Mouse (Mus musculus) thymus, adult 18-20 months (tissue): Measurements from ENCODE around the gene Prdx6.
A peak's percentile ranks its signal among the peaks of the same experiment; 100 is the strongest.

ENCODE experiments used
- DNase-seq, 2 experiments: peaks; one replicate each; pipeline ENCODE4 v3.0.0; 2022; ENCODE audit warnings: mixed read lengths in 2 of 2

The Prdx6 gene

GRCm38 (mm10) chr1:161250604-161251416, at the start of gene Prdx6:
Prdx6 (minus strand) TSS chr1:161251219.
- DNase-seq: peak; percentile 74 to 79

- no peak for DNase-seq
Measured at GRCm38 (mm10) chr1:161288256-161288655, 37.2 kb upstream of the Prdx6 start.

GRCm38 (mm10) chr1:161286726-161287310, 35.8 kb upstream of the Prdx6 start:
- DNase-seq: peak; percentile 14 to 43

GRCm38 (mm10) chr1:161281054-161281688, 30.2 kb upstream of the Prdx6 start:
- DNase-seq: no peak

- DNase-seq: no peak
Measured at GRCm38 (mm10) chr1:161279244-161279908, 28.4 kb upstream of the Prdx6 start.

- DNase-seq: no peak
Measured at GRCm38 (mm10) chr1:161273486-161273885, 22.5 kb upstream of the Prdx6 start.

GRCm38 (mm10) chr1:161271461-161271810, 20.4 kb upstream of the Prdx6 start:
- no peak for DNase-seq

GRCm38 (mm10) chr1:161270776-161271460, 19.9 kb upstream of the Prdx6 start:
- DNase-seq: no peak

GRCm38 (mm10) chr1:161269346-161269745, 18.3 kb upstream of the Prdx6 start:
- DNase-seq: no peak

GRCm38 (mm10) chr1:161268884-161269283, 17.9 kb upstream of the Prdx6 start:
- DNase-seq: no peak

- no peak for DNase-seq
Measured at GRCm38 (mm10) chr1:161268116-161268515, 17.1 kb upstream of the Prdx6 start.

GRCm38 (mm10) chr1:161264961-161265360, 13.9 kb upstream of the Prdx6 start:
- DNase-seq: no peak

- DNase-seq: no peak
Measured at GRCm38 (mm10) chr1:161263584-161263983, 12.6 kb upstream of the Prdx6 start.

GRCm38 (mm10) chr1:161262542-161262941, 11.5 kb upstream of the Prdx6 start:
- DNase-seq: no peak

GRCm38 (mm10) chr1:161260761-161261160, 9.7 kb upstream of the Prdx6 start:
- DNase-seq: no peak

- no peak for DNase-seq
Measured at GRCm38 (mm10) chr1:161259142-161259541, 8.1 kb upstream of the Prdx6 start.

GRCm38 (mm10) chr1:161258331-161258730, 7.3 kb upstream of the Prdx6 start:
- no peak for DNase-seq

- no peak for DNase-seq
Measured at GRCm38 (mm10) chr1:161256918-161257317, 5.9 kb upstream of the Prdx6 start.

- no peak for DNase-seq
Measured at GRCm38 (mm10) chr1:161254361-161254760, 3.3 kb upstream of the Prdx6 start.

GRCm38 (mm10) chr1:161252901-161253300, 1.9 kb upstream of the Prdx6 start:
- DNase-seq: no peak

GRCm38 (mm10) chr1:161252365-161252764, 1.3 kb upstream of the Prdx6 start:
- no peak for DNase-seq

GRCm38 (mm10) chr1:161251417-161252265, 622 bp upstream of the Prdx6 start:
- peak; percentile 8 to 70 for DNase-seq
